Mouse (Mus musculus) thymus, postnatal 0 days (tissue): ENCODE results near the gene Golga3. TPM values are rescaled to one million over a fixed set of nuclear protein-coding genes. Genes with fewer than 3 reads are reported as not detected.

ENCODE experiments used
- DNase-seq: peaks from one replicate; pipeline ENCODE4 v3.0.0-alpha.2; 2015; ENCODE audit warnings: low spot score
- polyA plus RNA-seq: library from polyadenylated mRNA; unstranded; fragments of >200 nt; fragmentation: Nextera tagmentation; extraction: Ambion mirVana; gene quantifications from 2 replicates; pipeline ENCODE4 v1.2.1, GENCODE M21; 2015

Gene Golga3
- polyA plus RNA-seq, 1 experiment from 2014 or later = 12.3 TPM

- peak; percentile 91 for DNase-seq
Measured at GRCm38 (mm10) chr5:110230780-110231461, 54.4 kb downstream of the Golga3 start, which contains the start of gene Ankle2. Ankle2 (plus strand) TSS chr5:110231004.

- DNase-seq = peak; percentile 7
Measured at GRCm38 (mm10) chr5:110231638-110232037, 55.1 kb downstream of the Golga3 start.

GRCm38 (mm10) chr5:110232346-110232745 lies 55.8 kb downstream of the Golga3 start:
- no peak for DNase-seq

GRCm38 (mm10) chr5:110244091-110244490 lies 67.6 kb downstream of the Golga3 start:
- DNase-seq = no peak

- no peak for DNase-seq
Measured at GRCm38 (mm10) chr5:110266941-110267340, 90.4 kb downstream of the Golga3 start.

GRCm38 (mm10) chr5:110269141-110270101 lies 92.9 kb downstream of the Golga3 start, which contains the start of gene Pgam5:
Pgam5 (minus strand) TSS chr5:110269913.
- peak; percentile 90 for DNase-seq

- no peak for DNase-seq
Measured at GRCm38 (mm10) chr5:110270242-110270641, 93.7 kb downstream of the Golga3 start.

- DNase-seq = peak; percentile 18
Measured at GRCm38 (mm10) chr5:110274147-110274546, 97.6 kb downstream of the Golga3 start.

- no peak for DNase-seq
Measured at GRCm38 (mm10) chr5:110274846-110275245, 98.3 kb downstream of the Golga3 start.

Other genes with a start within 250 kb of the Golga3 start
- gene Zfp932, start 180.2 kb upstream of the Golga3 start, polyA plus RNA-seq = 27.5 and 34.2 TPM in 2 replicates
- gene Gm17655, start 104.2 kb upstream of the Golga3 start, polyA plus RNA-seq = 4.6 and 5.2 TPM in 2 replicates
- gene Gm35315, start 82.3 kb upstream of the Golga3 start, polyA plus RNA-seq = 2.3 and 2.8 TPM in 2 replicates
- gene Plcxd1, start 76.7 kb upstream of the Golga3 start, polyA plus RNA-seq = 3.3 and 3.5 TPM in 2 replicates
- 32.0 and 36.8 TPM in 2 replicates for gene Gtpbp6, start 68.5 kb upstream of the Golga3 start, polyA plus RNA-seq
- 4.9 and 5.8 TPM in 2 replicates for gene Zfp605, start 66.6 kb upstream of the Golga3 start, polyA plus RNA-seq
- gene Chfr, start 40.9 kb upstream of the Golga3 start, polyA plus RNA-seq = 75.1 and 82.2 TPM in 2 replicates
- gene Ankle2, start 54.3 kb downstream of the Golga3 start, polyA plus RNA-seq = 22.9 and 26.4 TPM in 2 replicates
- 64.7 and 67.4 TPM in 2 replicates for gene Pgam5, start 93.2 kb downstream of the Golga3 start, polyA plus RNA-seq
- 7.6 and 9.1 TPM in 2 replicates for gene Pxmp2, start 109.5 kb downstream of the Golga3 start, polyA plus RNA-seq
- gene Pole, start 109.6 kb downstream of the Golga3 start, polyA plus RNA-seq = 20.0 and 21.0 TPM in 2 replicates
- 0.12 and 0.41 TPM in 2 replicates for gene P2rx2, start 166.5 kb downstream of the Golga3 start, polyA plus RNA-seq
- gene Lrcol1, start 168.0 kb downstream of the Golga3 start, polyA plus RNA-seq = 1.2 and 1.3 TPM in 2 replicates